Mouse (Mus musculus) erythroblast, embryonic 14.5 days (primary cell): ENCODE measurements around the gene Pdia3. TPM values are rescaled to one million over a fixed set of nuclear protein-coding genes. Genes with fewer than 3 reads are reported as not detected.
A peak's percentile ranks its signal among the peaks of the same experiment; 100 is the strongest.
"Not testable (repeated sequence)": the region's sequence is repeated elsewhere in the genome, so short reads cannot be mapped to it uniquely, and the experiment has no call there.

Experiments
- H3K27me3 ChIP-seq: 2 replicates; pipeline ENCODE4 v1.6.1; 2012; ENCODE audit warnings: inconsistent platforms; ENCODE audit not compliant: control insufficient read depth
- H3K36me3 ChIP-seq: 2 replicates; pipeline ENCODE4 v1.6.1; 2012; ENCODE audit warnings: mild to moderate bottlenecking, inconsistent platforms; ENCODE audit not compliant: control insufficient read depth
- H3K4me1 ChIP-seq: 2 replicates; pipeline ENCODE4 v1.6.1; 2012; ENCODE audit warnings: inconsistent platforms; ENCODE audit not compliant: control insufficient read depth
- H3K4me3 ChIP-seq: replicated peaks from 2 replicates; pipeline ENCODE3; 2012; ENCODE audit warnings: moderate library complexity, mild to moderate bottlenecking, inconsistent platforms
- H3K9me3 ChIP-seq: 2 replicates; pipeline ENCODE4 v1.6.1; 2012; ENCODE audit warnings: low read length, inconsistent platforms, mixed read lengths; ENCODE audit not compliant: control insufficient read depth
- GATA1 ChIP-seq: IDR thresholded peaks from 2 replicates; pipeline ENCODE4 v1.6.1; 2012; ENCODE audit warnings: low read length, inconsistent platforms, mixed read lengths
- TAL1 ChIP-seq: IDR thresholded peaks from 3 replicates; pipeline ENCODE4 v1.6.1; 2012; ENCODE audit warnings: low read length, inconsistent platforms, mixed read lengths
- polyA plus RNA-seq: library from polyadenylated mRNA; stranded (reverse); fragments of >175 nt; gene quantifications from 2 replicates; pipeline ENCODE4 v1.2.3, GENCODE M21; 2012

Gene Pdia3
- polyA plus RNA-seq = 16.4 and 16.8 TPM in 2 replicates

DNA sequence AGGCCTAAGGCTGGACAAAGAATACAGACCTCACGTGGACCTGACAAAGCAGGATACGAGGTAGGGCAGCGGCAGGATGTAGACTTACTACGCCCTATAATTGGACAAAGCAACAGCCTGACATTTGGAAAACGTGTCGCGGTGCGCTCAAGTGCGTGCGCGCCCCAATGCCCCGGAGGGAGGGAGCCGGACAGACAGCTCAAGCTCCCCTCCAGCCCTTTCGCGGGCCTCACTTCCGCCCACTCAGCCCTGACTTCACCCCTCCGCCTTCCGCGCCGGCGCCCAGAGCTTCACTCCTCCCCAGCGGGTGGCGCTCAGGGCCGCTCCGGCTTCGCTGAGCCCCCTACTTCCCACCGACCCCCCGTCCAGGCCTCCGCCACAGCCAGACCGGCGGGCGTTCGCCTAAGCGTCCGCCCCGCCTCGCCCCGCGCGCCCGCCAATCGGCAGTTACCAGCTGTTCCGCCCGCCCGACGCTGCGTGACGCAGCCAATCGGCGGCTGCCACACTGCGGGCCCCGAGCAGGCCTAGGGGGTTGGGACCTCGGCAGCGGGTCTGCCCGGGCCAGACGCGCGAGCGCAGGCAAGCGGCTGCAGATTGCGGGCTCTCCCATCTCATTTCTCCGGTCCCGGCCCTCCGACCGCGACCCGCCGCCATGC is at the start of gene Pdia3, which contains the start of gene Catsper2:
TSS of gene Pdia3 (plus strand) at position 389 of the 656 bp plus-strand sequence.
TSS of gene Catsper2 (minus strand) at position 406 of the 656 bp plus-strand sequence.
- no peaks in the 10 kb centered on the region for H3K9me3 ChIP-seq
- peaks cover 23% of the 10 kb centered on the region for H3K36me3 ChIP-seq
- TF ChIP-seq TAL1 (peak; percentile 39; the same call in 2 of the 3 replicates), GATA1 (no peak)
- H3K4me1 ChIP-seq = peaks cover 36% of the 10 kb centered on the region
- H3K27me3 ChIP-seq = no peaks in the 10 kb centered on the region
- H3K4me3 ChIP-seq = peak within 1 kb of the TSS; percentile 99

DNA sequence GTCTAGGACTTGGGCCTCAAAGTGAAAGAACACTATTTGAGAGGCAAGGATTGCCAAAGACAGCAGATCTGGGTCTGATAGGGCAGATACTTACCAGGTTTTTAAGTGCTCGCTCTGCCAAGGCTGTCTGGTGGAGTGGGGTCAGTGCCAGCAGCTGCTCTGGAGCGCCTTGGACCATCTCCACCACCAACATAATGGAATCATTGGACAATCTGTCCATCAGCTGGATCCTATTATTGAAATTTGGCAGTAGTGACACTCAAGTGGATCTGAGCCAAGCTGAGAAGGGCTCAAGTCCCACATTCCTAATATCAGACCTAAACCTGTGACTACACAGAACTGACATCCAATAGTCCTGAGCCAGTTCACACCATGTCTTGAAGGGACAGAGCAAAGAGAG is 44.7 kb upstream of the Pdia3 start:
- H3K27me3 ChIP-seq = peaks cover 5% of the 10 kb centered on the region; the same call in 1 of the 2 replicates

DNA sequence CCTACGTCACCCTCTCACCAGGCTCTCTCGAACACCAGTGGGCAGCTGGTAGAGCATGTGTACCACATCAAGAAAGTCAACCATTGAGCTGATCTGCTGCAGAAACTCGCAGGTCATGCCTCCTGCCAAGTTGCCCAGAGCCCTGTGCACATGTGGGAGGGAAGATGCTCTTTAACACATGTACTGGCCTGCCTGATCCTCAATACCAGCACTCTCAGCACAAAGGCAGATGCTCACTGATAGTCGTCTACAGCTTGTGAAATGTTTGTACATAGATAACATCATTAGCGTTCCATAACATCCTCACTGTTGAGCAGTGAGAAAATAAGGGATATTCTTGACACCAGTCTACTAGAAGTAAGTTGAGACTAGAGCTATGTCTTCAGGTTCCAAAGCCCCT is 42.7 kb upstream of the Pdia3 start:
- TF ChIP-seq GATA1 = no peak
- TF ChIP-seq TAL1 = no peak
- no peak overlapping the region for H3K4me3 ChIP-seq
- no peaks in the 10 kb centered on the region for H3K4me1 ChIP-seq
- no peaks in the 10 kb centered on the region for H3K36me3 ChIP-seq
- no peaks in the 10 kb centered on the region for H3K9me3 ChIP-seq
- no peaks in the 10 kb centered on the region for H3K27me3 ChIP-seq

More for the DNA sequence above, 44.7 kb upstream of the Pdia3 start:
- H3K4me3 ChIP-seq = no peak overlapping the region
- H3K36me3 ChIP-seq = no peaks in the 10 kb centered on the region
- TF ChIP-seq TAL1 = no peak
- no peak for TF ChIP-seq GATA1
- no peaks in the 10 kb centered on the region for H3K9me3 ChIP-seq
- H3K4me1 ChIP-seq = no peaks in the 10 kb centered on the region

DNA sequence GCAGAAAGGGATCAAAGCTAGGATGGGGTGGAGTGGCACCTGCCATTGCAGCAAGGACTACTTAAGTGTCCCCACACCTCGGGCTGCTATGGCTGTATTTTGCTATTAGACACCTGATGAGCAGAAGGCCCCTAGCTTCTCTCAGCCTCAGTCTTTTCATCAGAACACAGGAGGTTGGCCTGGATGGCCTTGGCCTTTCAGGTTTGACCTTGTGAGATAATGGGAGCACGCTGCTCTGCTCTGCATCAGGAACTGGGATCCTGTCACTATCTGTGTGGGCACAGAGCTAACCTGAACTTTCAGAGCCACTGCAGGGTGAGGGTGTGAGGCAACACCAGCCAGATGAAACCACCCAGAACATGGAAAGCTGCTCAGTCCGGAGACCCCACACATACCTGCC is 41.3 kb upstream of the Pdia3 start:
- TF ChIP-seq TAL1 = no peak
- TF ChIP-seq GATA1 = no peak
- Histone ChIP-seq H3K4me3 (no peak overlapping the region), H3K27me3 (no peaks in the 10 kb centered on the region), H3K36me3 (no peaks in the 10 kb centered on the region), H3K4me1 (no peaks in the 10 kb centered on the region), H3K9me3 (no peaks in the 10 kb centered on the region)

DNA sequence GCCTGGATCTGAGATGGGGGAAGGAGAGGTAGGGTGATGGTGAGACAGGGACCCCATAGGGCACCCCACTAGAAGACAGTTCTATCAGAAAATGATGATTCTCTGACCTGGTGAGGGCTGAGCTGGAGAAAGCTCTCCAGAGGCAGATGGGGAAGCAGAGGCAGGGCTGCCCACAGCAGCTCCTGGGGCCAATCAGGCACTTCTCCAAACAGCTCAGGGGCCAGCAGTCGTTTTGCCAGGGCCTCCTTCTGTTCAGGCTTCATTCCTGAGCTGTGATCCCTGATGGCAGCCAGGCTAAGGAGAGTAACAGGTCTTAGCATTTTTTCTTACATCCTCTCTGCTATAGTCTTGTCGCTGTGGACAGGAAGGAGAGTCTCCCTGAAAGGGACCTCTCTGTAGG is 38.8 kb upstream of the Pdia3 start:
- Histone ChIP-seq H3K4me1 (no peaks in the 10 kb centered on the region), H3K36me3 (no peaks in the 10 kb centered on the region), H3K4me3 (no peak overlapping the region), H3K9me3 (no peaks in the 10 kb centered on the region), H3K27me3 (no peaks in the 10 kb centered on the region)
- TF ChIP-seq GATA1 (no peak), TAL1 (no peak)

DNA sequence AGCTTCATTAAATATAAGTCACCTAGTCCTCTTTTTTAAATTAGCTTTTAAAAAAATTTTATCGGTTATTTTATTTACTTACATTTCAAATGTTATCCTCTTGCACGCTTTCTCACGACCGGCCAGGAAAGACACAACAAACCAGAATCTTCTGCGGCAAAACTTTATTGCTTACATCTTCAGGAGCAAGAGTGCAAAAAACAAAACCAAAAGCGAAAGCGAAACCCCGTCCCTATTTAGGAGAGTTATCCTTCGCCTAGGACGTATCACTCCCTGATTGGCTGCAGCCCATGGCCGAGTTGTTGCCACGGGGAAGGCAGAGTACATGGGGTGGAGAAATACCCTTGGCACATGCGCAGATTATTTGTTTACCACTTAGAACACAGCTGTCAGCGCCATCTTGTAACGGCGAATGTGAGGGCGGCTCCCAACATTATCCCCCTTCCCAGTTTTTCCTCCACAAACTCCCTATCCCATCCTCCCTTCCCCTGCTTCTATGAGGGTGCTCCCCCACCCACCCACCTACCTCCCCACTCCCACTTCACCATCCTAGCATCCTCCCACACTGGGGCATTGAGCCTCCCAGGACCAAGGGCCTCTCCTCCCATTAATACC is 26.5 kb upstream of the Pdia3 start, which contains the start of gene Strc:
TSS of gene Strc (minus strand) at position 208 of the 615 bp plus-strand sequence.
- not testable (repeated sequence) for H3K36me3 ChIP-seq, H3K4me3 ChIP-seq, H3K9me3 ChIP-seq, H3K27me3 ChIP-seq, H3K4me1 ChIP-seq

DNA sequence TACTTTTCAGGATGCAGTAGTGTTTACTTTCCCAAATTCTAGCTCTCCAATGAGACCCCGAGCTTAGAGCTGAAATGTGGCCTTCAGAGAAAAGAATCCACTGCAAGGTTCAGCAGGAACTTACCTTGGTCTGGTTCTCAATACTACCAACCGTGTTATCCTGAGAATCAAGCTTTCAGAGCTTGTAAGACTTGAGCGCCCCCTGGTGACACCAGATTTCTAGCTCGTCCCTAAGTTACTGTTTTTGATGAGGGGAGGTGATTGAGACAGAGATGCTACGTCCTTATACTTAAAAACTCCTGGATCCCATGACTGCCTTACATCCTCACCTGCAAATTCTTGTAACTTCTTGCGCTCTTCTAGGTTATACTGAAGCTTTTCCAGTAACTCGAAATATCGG is 17.0 kb upstream of the Pdia3 start:
- Histone ChIP-seq H3K36me3 (no peaks in the 10 kb centered on the region), H3K4me3 (no peak overlapping the region), H3K27me3 (no peaks in the 10 kb centered on the region), H3K9me3 (no peaks in the 10 kb centered on the region), H3K4me1 (no peaks in the 10 kb centered on the region)
- no peak for TF ChIP-seq GATA1
- no peak for TF ChIP-seq TAL1

DNA sequence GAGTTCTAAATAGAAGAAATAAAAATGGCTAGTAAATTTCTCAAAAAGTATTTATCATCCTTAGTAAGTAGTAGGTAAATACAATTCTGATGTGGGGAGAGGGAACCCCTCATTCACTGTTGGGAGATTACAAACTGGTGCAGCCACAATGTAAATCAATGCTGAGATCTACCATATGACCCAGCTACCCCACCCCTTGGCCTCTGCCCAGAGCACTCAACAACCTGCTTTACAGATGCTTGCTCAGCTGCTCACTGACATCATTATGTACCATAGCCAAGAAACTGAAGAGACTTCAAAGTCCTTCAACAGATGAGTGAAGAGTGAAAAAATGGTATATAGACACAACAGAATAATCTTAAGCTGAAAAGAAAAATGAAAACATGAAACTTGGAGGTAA is 10.3 kb upstream of the Pdia3 start:
- Histone ChIP-seq H3K4me3 (no peak overlapping the region), H3K4me1 (no peaks in the 10 kb centered on the region), H3K9me3 (no peaks in the 10 kb centered on the region), H3K27me3 (no peaks in the 10 kb centered on the region), H3K36me3 (no peaks in the 10 kb centered on the region)
- no peak for TF ChIP-seq TAL1
- TF ChIP-seq GATA1 = no peak

DNA sequence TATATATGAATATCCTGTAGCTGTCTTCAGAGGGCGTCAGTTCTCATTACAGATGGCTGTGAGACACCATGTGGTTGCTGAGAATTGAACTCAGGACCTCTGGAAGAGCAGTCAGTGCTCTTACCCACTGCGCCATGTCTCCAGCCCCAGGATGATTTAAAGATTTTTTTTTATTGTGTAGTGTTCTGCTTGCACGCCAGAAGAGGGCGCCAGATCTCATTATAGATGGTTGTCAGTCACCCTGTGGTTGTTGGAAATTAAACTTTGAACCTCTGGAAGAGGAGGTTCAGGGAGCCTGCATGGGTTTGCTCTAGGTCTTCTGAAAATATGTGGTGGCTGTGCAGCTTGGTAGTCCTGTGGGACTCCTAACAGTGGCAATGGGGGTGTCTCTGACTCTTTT is 5.4 kb upstream of the Pdia3 start:
- no peaks in the 10 kb centered on the region for H3K9me3 ChIP-seq
- H3K36me3 ChIP-seq = no peaks in the 10 kb centered on the region
- peaks cover 12% of the 10 kb centered on the region for H3K4me1 ChIP-seq
- no peaks in the 10 kb centered on the region for H3K27me3 ChIP-seq
- TF ChIP-seq TAL1 (no peak), GATA1 (no peak)
- H3K4me3 ChIP-seq = no peak overlapping the region
